Mouse (Mus musculus): Measurements from ENCODE around the gene Runx1. TPM values are rescaled to one million over a fixed set of nuclear protein-coding genes. Genes with fewer than 3 reads are reported as not detected.

Runx1 gene
- total RNA-seq, 1 experiment = 7.4 TPM

DNA sequence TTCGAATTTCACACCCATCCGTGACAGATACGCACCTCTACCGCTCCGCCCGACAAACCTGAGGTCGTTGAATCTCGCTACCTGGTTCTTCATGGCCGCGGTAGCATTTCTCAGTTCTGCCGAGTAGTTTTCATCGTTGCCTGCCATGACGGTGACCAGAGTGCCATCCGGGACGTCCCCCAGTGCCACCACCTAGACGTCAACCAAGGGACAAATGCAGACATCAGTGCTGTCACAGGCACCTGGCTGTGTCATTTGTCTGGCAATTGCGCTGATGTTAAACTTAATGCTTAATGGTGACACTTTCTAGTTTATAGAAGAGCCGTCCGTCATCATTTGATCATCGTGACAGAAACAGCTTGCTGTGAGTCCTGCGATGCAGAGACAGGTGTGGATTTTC lies 137.0 kb downstream of the Runx1 start:
- TF ChIP-seq MAFK (IDR thresholded peaks at IDR 0.05; ENCODE audit: insufficient read depth, low read depth, low read length) = no peak
- no peak for TF ChIP-seq ZC3H11A (IDR thresholded peaks at IDR 0.05; ENCODE audit: borderline replicate concordance, low read depth, low read length)
- no peak for TF ChIP-seq ZNF384 (IDR thresholded peaks at IDR 0.05; ENCODE audit: low read depth, low read length)
- no peak for TF ChIP-seq CHD2 (IDR thresholded peaks at IDR 0.05; ENCODE audit: low read depth, low read length)
- no peak for TF ChIP-seq HCFC1 (IDR thresholded peaks at IDR 0.05; ENCODE audit: borderline replicate concordance, insufficient read depth, low read length)
- peaks cover 0 to 3% of the 10 kb centered on the region in 2 experiments; a peak in 1 of 4 replicates for H3K4me1 ChIP-seq (ENCODE audit: control insufficient read depth in 2 of 2, insufficient read depth in 2 of 2, low read length in 2 of 2, poor library complexity in 1 of 2)
- DNase-seq (ENCODE audit: low read depth, low spot score) = no peak
- H3K4me3 ChIP-seq (ENCODE audit: insufficient read depth in 1 of 2, low read depth in 1 of 2, low read length in 2 of 2, poor library complexity in 1 of 2, severe bottlenecking in 1 of 2) = no peak overlapping the region
- in situ Hi-C loops (cut with MboI; ENCODE audit: low sequenced_read_pairs in 2 of 2, unreplicated experiment in 2 of 2) = no loop called here
- H3K9ac ChIP-seq (ENCODE audit: insufficient read depth, low read depth, low read length, poor library complexity, severe bottlenecking) = no peak overlapping the region
- H3K27ac ChIP-seq (ENCODE audit: insufficient read depth, low read depth, low read length, poor library complexity, severe bottlenecking) = no peak overlapping the region
- no peaks in the 10 kb centered on the region for H3K9me3 ChIP-seq (ENCODE audit: control insufficient read depth, insufficient read depth, low read depth, low read length)
- H3K36me3 ChIP-seq (ENCODE audit: control insufficient read depth, insufficient read depth, low read length, poor library complexity, severe bottlenecking) = no peaks in the 10 kb centered on the region

DNA sequence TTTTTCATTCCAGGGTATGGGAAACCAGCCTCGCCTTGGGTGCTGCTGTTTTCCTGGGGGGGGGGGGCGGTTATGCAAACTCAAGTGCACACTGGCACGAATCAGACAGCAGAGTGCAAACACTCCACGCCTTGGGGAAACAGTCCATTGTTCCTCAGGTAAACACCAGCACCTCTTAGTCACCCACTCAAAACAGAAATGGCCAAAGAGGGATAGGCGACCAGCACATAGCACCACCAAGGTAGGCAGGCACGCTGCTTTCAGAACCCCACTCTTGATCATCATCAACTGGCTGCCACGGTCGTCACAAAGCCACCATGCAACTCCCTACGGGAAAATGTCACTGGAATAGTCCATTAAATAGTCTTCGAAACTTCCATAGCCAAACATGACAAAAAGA lies 139.0 kb downstream of the Runx1 start:
- Histone ChIP-seq H3K27ac (ENCODE audit: insufficient read depth, low read depth, low read length, poor library complexity, severe bottlenecking) (no peak overlapping the region), H3K9ac (ENCODE audit: insufficient read depth, low read depth, low read length, poor library complexity, severe bottlenecking) (no peak overlapping the region), H3K4me3 (ENCODE audit: insufficient read depth in 1 of 2, low read depth in 1 of 2, low read length in 2 of 2, poor library complexity in 1 of 2, severe bottlenecking in 1 of 2) (no peak overlapping the region), H3K9me3 (ENCODE audit: control insufficient read depth, insufficient read depth, low read depth, low read length) (no peaks in the 10 kb centered on the region), H3K4me1 (ENCODE audit: control insufficient read depth in 2 of 2, insufficient read depth in 2 of 2, low read length in 2 of 2, poor library complexity in 1 of 2) (peaks cover 0 to 5% of the 10 kb centered on the region in 2 experiments; a peak in 1 of 4 replicates), H3K36me3 (ENCODE audit: control insufficient read depth, insufficient read depth, low read length, poor library complexity, severe bottlenecking) (no peaks in the 10 kb centered on the region)
- no peak for DNase-seq (ENCODE audit: low read depth, low spot score)
- TF ChIP-seq HCFC1 (IDR thresholded peaks at IDR 0.05; ENCODE audit: borderline replicate concordance, insufficient read depth, low read length) = no peak
- no peak for TF ChIP-seq ZNF384 (IDR thresholded peaks at IDR 0.05; ENCODE audit: low read depth, low read length)
- no peak for TF ChIP-seq ZC3H11A (IDR thresholded peaks at IDR 0.05; ENCODE audit: borderline replicate concordance, low read depth, low read length)
- no peak for TF ChIP-seq MAFK (IDR thresholded peaks at IDR 0.05; ENCODE audit: insufficient read depth, low read depth, low read length)
- no peak for TF ChIP-seq CHD2 (IDR thresholded peaks at IDR 0.05; ENCODE audit: low read depth, low read length)
- in situ Hi-C loops (cut with MboI; ENCODE audit: low sequenced_read_pairs in 2 of 2, unreplicated experiment in 2 of 2) = no loop called here

DNA sequence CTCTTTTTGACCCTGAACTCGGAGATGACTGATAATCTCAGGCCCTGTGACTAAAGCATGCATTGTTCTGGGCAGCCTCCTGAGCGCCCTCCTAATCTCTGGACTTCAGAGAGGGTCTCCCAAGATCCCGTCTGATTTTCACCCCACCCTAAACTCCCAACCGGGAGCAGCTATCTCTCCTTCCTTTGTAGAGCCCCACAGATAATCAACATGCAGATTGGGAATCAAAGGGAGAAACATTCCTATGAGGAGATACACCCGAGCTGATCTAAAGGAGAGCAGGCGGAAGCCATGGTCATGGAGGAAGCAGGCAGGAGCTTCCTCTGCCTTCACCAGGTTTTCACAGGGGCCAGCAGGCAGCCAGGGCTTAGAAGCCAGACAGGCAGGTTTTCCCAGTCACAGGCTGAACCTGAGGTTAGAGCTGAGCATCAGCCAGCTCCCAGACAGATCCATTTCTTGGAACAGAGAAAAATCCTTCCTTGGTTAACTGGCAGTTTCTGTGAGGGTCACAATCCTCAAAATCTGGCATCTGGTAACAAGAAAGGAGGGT lies 140.1 kb downstream of the Runx1 start:
- in situ Hi-C loops (cut with MboI; ENCODE audit: low sequenced_read_pairs in 2 of 2, unreplicated experiment in 2 of 2) = no loop called here
- H3K4me1 ChIP-seq (ENCODE audit: control insufficient read depth in 2 of 2, insufficient read depth in 2 of 2, low read length in 2 of 2, poor library complexity in 1 of 2) = peaks cover 0 to 5% of the 10 kb centered on the region in 2 experiments; a peak in 1 of 4 replicates
- H3K36me3 ChIP-seq (ENCODE audit: control insufficient read depth, insufficient read depth, low read length, poor library complexity, severe bottlenecking) = no peaks in the 10 kb centered on the region
- TF ChIP-seq MAFK (IDR thresholded peaks at IDR 0.05; ENCODE audit: insufficient read depth, low read depth, low read length) = no peak
- no peak for TF ChIP-seq ZNF384 (IDR thresholded peaks at IDR 0.05; ENCODE audit: low read depth, low read length)
- no peak for TF ChIP-seq ZC3H11A (IDR thresholded peaks at IDR 0.05; ENCODE audit: borderline replicate concordance, low read depth, low read length)
- H3K9ac ChIP-seq (ENCODE audit: insufficient read depth, low read depth, low read length, poor library complexity, severe bottlenecking) = no peak overlapping the region
- no peak for DNase-seq (ENCODE audit: low read depth, low spot score)
- H3K27ac ChIP-seq (ENCODE audit: insufficient read depth, low read depth, low read length, poor library complexity, severe bottlenecking) = no peak overlapping the region
- H3K9me3 ChIP-seq (ENCODE audit: control insufficient read depth, insufficient read depth, low read depth, low read length) = no peaks in the 10 kb centered on the region
- no peak overlapping the region for H3K4me3 ChIP-seq (ENCODE audit: insufficient read depth in 1 of 2, low read depth in 1 of 2, low read length in 2 of 2, poor library complexity in 1 of 2, severe bottlenecking in 1 of 2)

DNA sequence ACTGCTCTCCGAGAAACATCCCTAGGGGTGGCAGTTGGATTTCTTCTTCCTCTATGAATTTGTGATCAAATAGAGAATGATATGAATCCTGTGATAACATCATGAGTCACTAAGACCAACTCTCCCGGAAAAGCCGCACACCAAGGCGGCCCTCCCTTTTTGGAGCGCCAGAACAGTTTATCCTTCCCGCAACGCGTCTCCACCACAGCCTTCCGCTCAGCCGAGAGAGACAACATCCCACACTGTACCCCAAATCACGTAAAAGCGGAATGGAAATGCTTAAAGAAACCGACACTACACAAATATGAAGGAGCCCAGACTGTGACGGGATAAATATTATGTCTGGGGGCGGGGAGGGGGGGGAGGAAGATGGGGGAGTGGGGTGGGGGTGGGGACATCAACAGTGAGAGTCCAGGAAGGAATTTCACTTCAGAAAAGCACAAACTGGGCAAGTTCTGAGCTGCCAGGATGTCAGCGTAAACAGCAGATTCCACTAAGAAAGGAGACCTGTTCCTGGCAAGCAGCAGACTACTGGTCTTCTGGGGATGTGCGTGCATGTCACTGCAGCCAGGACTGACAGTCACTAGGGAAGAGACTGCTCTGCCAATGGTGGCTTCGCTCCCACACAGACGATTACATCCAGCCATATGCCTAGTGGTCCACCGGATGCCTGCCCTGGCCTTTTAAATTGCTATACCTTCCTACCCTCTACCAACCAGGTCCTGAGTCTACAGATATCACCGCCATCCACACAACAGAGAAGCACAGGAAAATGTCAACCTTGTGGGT lies 141.3 kb downstream of the Runx1 start:
- in situ Hi-C loops (cut with MboI; ENCODE audit: low sequenced_read_pairs in 2 of 2, unreplicated experiment in 2 of 2) = no loop called here

More for the DNA sequence above, 141.3 kb downstream of the Runx1 start:
- Histone ChIP-seq H3K9me3 (ENCODE audit: control insufficient read depth, insufficient read depth, low read depth, low read length) (no peaks in the 10 kb centered on the region), H3K4me1 (ENCODE audit: control insufficient read depth in 2 of 2, insufficient read depth in 2 of 2, low read length in 2 of 2, poor library complexity in 1 of 2) (peaks cover 0 to 5% of the 10 kb centered on the region in 2 experiments; a peak in 1 of 4 replicates), H3K36me3 (ENCODE audit: control insufficient read depth, insufficient read depth, low read length, poor library complexity, severe bottlenecking) (no peaks in the 10 kb centered on the region), H3K4me3 (ENCODE audit: insufficient read depth in 1 of 2, low read depth in 1 of 2, low read length in 2 of 2, poor library complexity in 1 of 2, severe bottlenecking in 1 of 2) (no peak overlapping the region), H3K9ac (ENCODE audit: insufficient read depth, low read depth, low read length, poor library complexity, severe bottlenecking) (no peak overlapping the region), H3K27ac (ENCODE audit: insufficient read depth, low read depth, low read length, poor library complexity, severe bottlenecking) (no peak overlapping the region)
- no peak for DNase-seq (ENCODE audit: low read depth, low spot score)
- TF ChIP-seq CHD2 (IDR thresholded peaks at IDR 0.05; ENCODE audit: low read depth, low read length) = no peak
- TF ChIP-seq ZC3H11A (IDR thresholded peaks at IDR 0.05; ENCODE audit: borderline replicate concordance, low read depth, low read length) = no peak
- no peak for TF ChIP-seq ZNF384 (IDR thresholded peaks at IDR 0.05; ENCODE audit: low read depth, low read length)
- no peak for TF ChIP-seq HCFC1 (IDR thresholded peaks at IDR 0.05; ENCODE audit: borderline replicate concordance, insufficient read depth, low read length)
- no peak for TF ChIP-seq MAFK (IDR thresholded peaks at IDR 0.05; ENCODE audit: insufficient read depth, low read depth, low read length)

Data from ES-E14 (cell line).